Mouse (Mus musculus) forebrain, postnatal 0 days (tissue): Measurements from ENCODE around the gene Slc35b1. TPM values are rescaled to one million over a fixed set of nuclear protein-coding genes. Genes with fewer than 3 reads are reported as not detected.

Source experiments
- ATAC-seq: fragments of 200-750 bp; cut with Nextera tagmentation; 2 replicates; pipeline ENCODE4 v1.8.0; 2017; ENCODE audit warnings: mild to moderate bottlenecking, moderate library complexity
- DNase-seq: peaks from one replicate; pipeline ENCODE4 v3.0.0-alpha.2; 2015
- H3K27ac ChIP-seq: fragments of 300-500 bp; sonication (generic); 2 replicates; pipeline ENCODE4 v1.5.1; 2014; ENCODE audit warnings: low read depth, mild to moderate bottlenecking, antibody characterized with exemption, low read length, moderate library complexity, mixed read lengths
- H3K27me3 ChIP-seq: fragments of 300-500 bp; sonication (generic); 2 replicates; pipeline ENCODE4 v1.6.1; 2014; ENCODE audit warnings: mild to moderate bottlenecking, low read length, mixed read lengths; ENCODE audit not compliant: insufficient read depth
- H3K36me3 ChIP-seq: fragments of 300-500 bp; sonication (generic); 2 replicates; pipeline ENCODE4 v1.6.1; 2014; ENCODE audit warnings: mild to moderate bottlenecking, moderate library complexity; ENCODE audit not compliant: insufficient read depth
- H3K4me1 ChIP-seq: fragments of 300-500 bp; sonication (generic); 2 replicates; pipeline ENCODE4 v1.6.1; 2014; ENCODE audit warnings: antibody characterized with exemption; ENCODE audit not compliant: insufficient read depth
- H3K4me2 ChIP-seq: fragments of 300-500 bp; sonication (generic); 2 replicates; pipeline ENCODE4 v1.6.1; 2014; ENCODE audit warnings: low read depth, mild to moderate bottlenecking, moderate library complexity
- H3K4me3 ChIP-seq: fragments of 300-500 bp; sonication (generic); 2 replicates; pipeline ENCODE4 v1.5.1; 2014; ENCODE audit warnings: low read depth, low read length, mixed read lengths
- H3K9ac ChIP-seq: fragments of 300-500 bp; sonication (generic); 2 replicates; pipeline ENCODE4 v1.6.1; 2014; ENCODE audit warnings: mild to moderate bottlenecking
- H3K9me3 ChIP-seq: fragments of 300-500 bp; sonication (generic); 2 replicates; pipeline ENCODE4 v1.6.1; 2016; ENCODE audit warnings: low read length
- CTCF ChIP-seq: sonication (generic); IDR thresholded peaks from 2 replicates; pipeline ENCODE4 v1.5.1; 2016; ENCODE audit warnings: antibody characterized with exemption, control low read depth, low read depth
- WGBS: fragments of 180-500 bp; shearing (Covaris S2); extraction: QIAGEN DNeasy Blood & Tissue Kit; methylation state at CpG from one replicate; pipeline ENCODE4 v1.1.7; 2014; 5-methylcytosine and 5-hydroxymethylcytosine counted together
- polyA plus RNA-seq: library from polyadenylated mRNA; unstranded; fragments of >200 nt; fragmentation: Nextera tagmentation; extraction: Ambion mirVana; gene quantifications from 2 replicates; pipeline ENCODE4 v1.2.1, GENCODE M21; 2015
- total RNA-seq: library from RNA; depleted of rRNA; stranded (reverse); fragments of >200 nt; gene quantifications from 2 replicates; pipeline ENCODE4 v1.2.3, GENCODE M21; 2014

Gene Slc35b1
- total and polyA plus RNA-seq, 2 experiments from 2014 or later: 109 to 160 TPM

DNA sequence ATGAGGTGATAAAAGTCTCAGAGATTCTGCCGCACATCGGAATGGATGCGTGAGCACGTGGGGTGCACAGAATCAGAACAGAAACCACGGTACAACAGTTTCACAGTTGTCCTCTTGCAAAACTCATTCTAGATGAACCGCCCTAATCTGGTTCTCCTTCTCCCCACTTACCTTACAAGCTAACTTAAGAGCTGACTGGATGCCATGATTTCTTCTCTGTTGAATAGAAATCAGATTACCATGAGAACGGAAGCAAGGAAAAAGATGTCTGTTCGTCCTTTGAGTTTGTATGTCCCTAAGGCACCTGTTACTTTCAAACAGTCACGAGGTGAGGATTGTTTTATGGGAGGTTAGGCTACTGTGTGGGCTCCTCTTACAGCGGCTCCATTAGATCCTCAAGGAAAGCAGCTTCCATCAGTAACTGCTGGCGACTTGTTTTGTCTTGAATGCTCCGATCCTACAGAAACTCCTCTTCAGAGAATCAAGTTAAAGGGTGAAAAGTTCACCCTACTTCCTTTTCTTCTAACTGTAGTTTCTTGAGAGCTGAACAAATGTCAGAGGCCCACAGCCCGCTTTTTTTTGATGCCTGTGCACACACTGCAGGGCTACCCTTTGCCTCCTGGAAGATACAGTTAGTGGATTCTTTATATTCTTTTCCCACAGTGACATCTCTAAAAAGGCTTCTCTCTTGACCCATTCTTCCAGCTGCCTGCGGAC, 30.1 kb upstream of the Slc35b1 start:
- no peaks in the 10 kb centered on the region for H3K27me3 ChIP-seq
- no peak overlapping the region for H3K4me3 ChIP-seq
- ATAC-seq (no peak), DNase-seq (no peak)
- no peak overlapping the region for H3K27ac ChIP-seq
- no peaks in the 10 kb centered on the region for H3K9me3 ChIP-seq
- no peaks in the 10 kb centered on the region for H3K36me3 ChIP-seq
- no peaks in the 10 kb centered on the region for H3K4me1 ChIP-seq
- 92% methylated on average over 14 of the region's 14 CpGs for WGBS
- H3K4me2 ChIP-seq: no peak overlapping the region
- no peak overlapping the region for H3K9ac ChIP-seq
- no peak for TF ChIP-seq CTCF

DNA sequence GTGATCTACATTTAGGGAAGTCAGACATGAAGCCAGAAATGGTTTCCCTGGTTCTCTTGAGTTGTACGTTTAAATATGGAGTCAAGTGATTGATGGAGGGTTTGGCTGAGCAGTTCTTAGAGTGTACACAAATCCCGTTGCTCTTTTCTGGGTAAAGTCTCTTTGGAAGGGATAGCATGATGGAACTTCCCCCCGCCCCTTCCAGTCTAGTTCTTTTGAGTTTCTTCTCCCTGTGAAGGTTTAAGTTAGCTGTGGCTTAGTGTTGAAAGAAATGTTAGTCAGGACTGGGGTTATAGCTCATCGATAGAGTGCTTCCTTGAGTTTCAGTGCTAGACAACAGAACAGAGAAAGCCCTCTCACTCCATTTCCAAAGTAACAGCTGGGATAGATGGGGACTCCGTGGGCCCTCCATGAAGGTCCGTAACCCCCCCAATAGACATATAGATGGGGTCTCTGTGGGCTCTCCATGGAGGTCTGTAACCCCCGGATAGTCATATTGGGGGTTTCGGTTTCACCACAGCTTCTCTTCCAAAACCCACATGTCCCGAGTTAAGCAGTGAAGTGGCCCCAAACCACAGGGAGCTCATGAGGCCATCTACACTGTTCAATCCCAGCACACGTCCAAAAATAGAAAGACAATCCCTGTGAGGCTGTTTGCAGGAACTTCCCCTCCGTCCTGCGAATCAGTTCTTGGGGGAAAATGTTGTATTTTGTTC, 29.4 kb upstream of the Slc35b1 start:
- H3K36me3 ChIP-seq: no peaks in the 10 kb centered on the region

DNA sequence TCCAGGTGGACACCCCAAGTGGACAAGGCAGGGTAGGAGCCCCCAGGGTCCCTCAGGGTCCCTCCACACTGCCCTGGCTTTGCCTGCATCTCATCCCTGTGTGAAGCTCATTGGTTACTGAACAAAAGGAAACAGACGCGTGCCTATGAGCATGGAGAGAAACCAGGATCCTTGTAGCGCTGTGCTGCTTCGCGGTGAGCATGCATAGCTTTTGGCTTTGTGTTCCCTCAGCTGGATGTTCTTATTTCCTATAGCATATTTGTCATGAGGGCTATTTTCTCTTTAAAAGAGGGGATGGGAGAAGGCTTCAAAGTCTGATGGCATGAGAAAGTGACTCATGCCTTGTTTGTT, 28.9 kb upstream of the Slc35b1 start:
- 90% methylated on average over 5 of the region's 5 CpGs for WGBS
- no peak for DNase-seq
- ATAC-seq: no peak

More for the DNA sequence above, 29.4 kb upstream of the Slc35b1 start:
- no peaks in the 10 kb centered on the region for H3K9me3 ChIP-seq
- no peak overlapping the region for H3K9ac ChIP-seq
- H3K4me2 ChIP-seq: no peak overlapping the region
- no peaks in the 10 kb centered on the region for H3K4me1 ChIP-seq
- ATAC-seq (no peak), DNase-seq (no peak)
- no peak for TF ChIP-seq CTCF
- H3K4me3 ChIP-seq: no peak overlapping the region
- no peak overlapping the region for H3K27ac ChIP-seq
- H3K27me3 ChIP-seq: no peaks in the 10 kb centered on the region
- 89% methylated on average over 12 of the region's 12 CpGs for WGBS

DNA sequence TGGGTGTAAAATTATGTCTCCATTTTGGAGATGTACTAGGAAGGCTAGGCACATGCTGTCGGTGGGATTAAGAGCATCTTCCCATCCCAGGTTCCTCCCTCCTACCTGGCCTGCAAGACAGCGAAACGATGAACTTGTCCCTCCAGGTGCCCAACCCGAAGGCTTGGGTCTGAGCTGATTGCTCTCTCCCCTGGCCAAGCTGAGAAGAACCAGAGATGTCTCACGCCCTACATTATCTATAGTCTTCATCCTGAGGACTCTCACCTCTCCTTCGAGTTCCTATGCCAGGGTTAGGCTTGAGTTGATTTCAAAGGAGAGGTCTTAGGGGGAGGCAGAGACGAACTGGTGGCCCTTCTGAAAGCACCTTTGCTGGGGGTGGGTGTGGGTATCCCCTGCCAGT, 28.5 kb upstream of the Slc35b1 start:
- DNase-seq (no peak), ATAC-seq (no peak)
- no peaks in the 10 kb centered on the region for H3K4me1 ChIP-seq
- no peak overlapping the region for H3K4me3 ChIP-seq
- no peak overlapping the region for H3K4me2 ChIP-seq
- H3K9me3 ChIP-seq: no peaks in the 10 kb centered on the region
- no peaks in the 10 kb centered on the region for H3K27me3 ChIP-seq
- no peak overlapping the region for H3K9ac ChIP-seq
- TF ChIP-seq CTCF: no peak
- WGBS: 87% methylated on average over 7 of the region's 7 CpGs
- no peaks in the 10 kb centered on the region for H3K36me3 ChIP-seq
- no peak overlapping the region for H3K27ac ChIP-seq

More for the DNA sequence above, 28.9 kb upstream of the Slc35b1 start:
- no peaks in the 10 kb centered on the region for H3K27me3 ChIP-seq
- no peaks in the 10 kb centered on the region for H3K4me1 ChIP-seq
- no peak for TF ChIP-seq CTCF
- H3K27ac ChIP-seq: no peak overlapping the region
- H3K9me3 ChIP-seq: no peaks in the 10 kb centered on the region
- H3K4me2 ChIP-seq: no peak overlapping the region
- no peaks in the 10 kb centered on the region for H3K36me3 ChIP-seq
- H3K9ac ChIP-seq: no peak overlapping the region
- no peak overlapping the region for H3K4me3 ChIP-seq

DNA sequence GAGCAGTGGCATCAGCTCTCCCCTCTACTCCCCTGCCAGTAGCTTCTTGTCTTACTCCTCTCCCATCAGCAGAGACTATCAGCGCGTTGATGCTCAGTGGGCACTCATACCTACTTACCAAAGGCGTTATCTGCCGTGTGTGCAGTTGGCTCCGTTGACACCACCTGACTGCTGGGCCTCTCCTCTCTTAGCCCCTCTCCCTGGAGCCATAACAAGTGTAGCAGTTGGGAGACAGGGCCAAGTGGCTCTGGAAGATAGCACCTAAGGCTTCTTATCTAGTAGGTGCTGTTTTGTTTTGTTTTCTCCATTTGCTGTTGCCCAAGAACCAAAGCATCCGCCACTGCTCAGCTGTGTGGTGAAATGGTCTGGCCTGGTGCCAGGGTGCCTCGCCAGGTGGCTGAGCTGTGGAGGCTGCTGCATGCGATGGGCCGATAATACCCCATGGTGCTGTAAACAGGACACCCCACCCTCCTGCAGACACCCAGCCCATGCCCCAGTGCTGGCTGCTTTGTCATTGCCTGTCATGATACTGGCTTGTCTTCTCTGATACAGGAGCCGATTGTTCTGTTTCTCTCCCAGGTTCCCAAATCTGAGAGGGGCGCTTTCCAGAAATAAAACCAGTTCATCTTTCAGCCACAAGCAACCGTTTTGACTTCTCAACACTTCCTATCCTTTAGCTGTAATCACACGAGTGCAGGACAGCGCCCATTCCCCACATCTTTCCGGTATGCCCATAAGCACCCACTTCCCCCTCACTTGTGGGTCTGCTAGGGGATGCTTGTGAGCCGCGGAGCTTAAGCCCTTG, 27.8 kb upstream of the Slc35b1 start:
- ATAC-seq (no peak), DNase-seq (no peak)
- no peaks in the 10 kb centered on the region for H3K36me3 ChIP-seq
- no peak overlapping the region for H3K27ac ChIP-seq
- no peak overlapping the region for H3K4me3 ChIP-seq
- no peaks in the 10 kb centered on the region for H3K4me1 ChIP-seq
- 68% methylated on average over 17 of the region's 17 CpGs for WGBS
- no peak overlapping the region for H3K4me2 ChIP-seq
- TF ChIP-seq CTCF: no peak
- H3K9ac ChIP-seq: no peak overlapping the region
- no peaks in the 10 kb centered on the region for H3K27me3 ChIP-seq
- no peaks in the 10 kb centered on the region for H3K9me3 ChIP-seq

DNA sequence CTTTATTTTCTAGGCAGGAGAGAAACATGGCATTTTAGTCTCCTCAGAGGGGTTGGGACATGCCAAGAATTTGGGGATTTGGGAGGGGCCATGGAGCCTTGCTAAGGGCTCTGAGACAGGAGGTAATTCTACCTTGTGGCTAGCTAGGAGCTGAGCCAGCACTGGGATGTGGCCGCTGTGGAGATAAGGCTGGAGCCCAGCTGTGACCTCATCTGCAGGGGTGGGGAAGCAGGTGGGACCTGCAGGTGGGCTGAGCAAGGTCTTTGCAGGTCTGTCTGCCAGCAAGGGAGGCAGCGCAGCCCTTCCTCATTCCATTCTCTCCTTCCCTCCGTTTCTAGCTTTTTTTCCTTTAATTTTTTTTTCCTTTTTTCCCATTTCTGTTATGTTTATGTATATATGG, 26.2 kb upstream of the Slc35b1 start:
- DNase-seq (no peak), ATAC-seq (no peak)
- H3K4me3 ChIP-seq: no peak overlapping the region
- no peak for TF ChIP-seq CTCF
- H3K9ac ChIP-seq: no peak overlapping the region
- no peaks in the 10 kb centered on the region for H3K36me3 ChIP-seq
- H3K27ac ChIP-seq: no peak overlapping the region
- no peaks in the 10 kb centered on the region for H3K27me3 ChIP-seq
- H3K4me1 ChIP-seq: no peaks in the 10 kb centered on the region
- H3K4me2 ChIP-seq: no peak overlapping the region
- 68% methylated on average over 3 of the region's 3 CpGs for WGBS
- H3K9me3 ChIP-seq: no peaks in the 10 kb centered on the region

DNA sequence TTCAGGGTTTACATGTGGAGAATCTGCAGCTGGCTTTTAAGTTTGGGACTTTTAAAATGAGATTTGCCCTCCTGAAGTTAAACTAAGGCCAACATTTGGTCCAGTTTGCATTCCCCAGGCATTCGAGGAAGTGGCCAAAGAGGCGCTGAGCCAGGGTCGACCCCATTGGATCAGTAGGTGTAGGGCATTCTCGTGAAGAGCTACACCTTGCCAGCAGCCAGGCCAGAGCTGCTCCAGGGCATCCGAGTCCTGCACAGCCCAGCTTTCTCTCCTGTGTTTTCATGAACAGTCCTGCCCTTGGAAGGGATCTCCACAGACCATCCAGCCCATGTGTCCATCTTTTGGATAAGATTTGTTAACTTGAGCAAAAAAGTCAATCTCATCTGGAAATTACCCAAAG, 20.1 kb upstream of the Slc35b1 start:
- Histone ChIP-seq H3K9me3 (no peaks in the 10 kb centered on the region), H3K27ac (no peak overlapping the region), H3K4me2 (no peak overlapping the region), H3K4me1 (no peaks in the 10 kb centered on the region), H3K9ac (no peak overlapping the region), H3K27me3 (no peaks in the 10 kb centered on the region), H3K36me3 (no peaks in the 10 kb centered on the region), H3K4me3 (no peak overlapping the region)
- no peak for TF ChIP-seq CTCF
- ATAC-seq (no peak), DNase-seq (no peak)
- 86% methylated on average over 5 of the region's 5 CpGs for WGBS
